Mouse (Mus musculus) ovary, adult 18-20 months (tissue): ENCODE data around the gene Gm27235.
"Not testable (repeated sequence)": the region's sequence is repeated elsewhere in the genome, so short reads cannot be mapped to it uniquely, and the experiment has no call there.

Experiments
- DNase-seq: peaks from one replicate; pipeline ENCODE4 v3.0.0; 2022; ENCODE audit warnings: low spot score, mixed read lengths

Gene Gm27235

DNA sequence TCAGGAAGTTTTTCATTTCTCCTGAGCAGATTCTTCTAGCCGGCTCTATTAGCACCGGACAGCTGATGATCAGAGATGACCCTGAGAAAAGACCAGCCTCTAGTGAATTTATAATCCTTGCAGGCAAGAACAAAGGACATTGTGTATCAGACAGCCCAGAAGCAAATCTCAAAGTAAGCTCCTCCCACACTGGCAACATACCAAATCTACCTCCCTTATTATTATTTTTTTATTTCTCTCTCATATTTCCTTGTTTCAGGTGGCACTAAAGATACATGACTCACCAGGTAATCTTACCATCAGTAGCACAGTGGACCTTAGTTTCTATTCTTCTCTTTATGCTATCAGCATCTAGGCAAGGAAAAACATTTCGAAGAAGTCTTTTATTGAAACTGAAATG is at the start of gene Gm27235, which contains the start of gene D730048I06Rik:
Gene Gm27235, minus strand, starts transcription at position 101 of the 400 bp plus-strand sequence.
Gene D730048I06Rik, minus strand, starts transcription at position 112 of the 400 bp plus-strand sequence.
- no peak for DNase-seq

GRCm38 (mm10) chr9:35817881-35818280 is 28.0 kb upstream of the Gm27235 start:
- not testable (repeated sequence) for DNase-seq

GRCm38 (mm10) chr9:35798146-35798545 is 8.2 kb upstream of the Gm27235 start:
- DNase-seq = no peak

GRCm38 (mm10) chr9:35778009-35778408 is 11.9 kb downstream of the Gm27235 start, which contains the start of gene Gm17727:
Gm17727 (minus strand) TSS chr9:35778109.
- no peak for DNase-seq

DNA sequence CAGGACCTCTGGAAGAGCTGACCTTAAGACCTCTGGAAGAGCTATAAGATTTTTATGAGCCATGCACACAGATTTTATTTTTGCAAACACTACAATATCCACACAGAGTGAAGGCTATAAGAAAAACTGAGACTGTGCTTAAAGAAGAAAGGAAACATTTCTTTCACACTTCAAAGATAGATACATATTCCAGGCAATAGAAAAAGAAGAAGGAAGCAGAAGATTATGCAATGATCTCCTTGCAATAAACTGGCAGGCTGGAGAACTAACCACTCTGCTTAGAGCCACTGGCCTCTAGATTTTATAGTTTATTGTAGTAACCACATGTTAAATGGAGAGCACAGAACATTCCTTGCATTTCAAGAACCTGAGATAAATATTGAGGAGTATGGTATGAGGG is 33.1 kb downstream of the Gm27235 start:
- no peak for DNase-seq

DNA sequence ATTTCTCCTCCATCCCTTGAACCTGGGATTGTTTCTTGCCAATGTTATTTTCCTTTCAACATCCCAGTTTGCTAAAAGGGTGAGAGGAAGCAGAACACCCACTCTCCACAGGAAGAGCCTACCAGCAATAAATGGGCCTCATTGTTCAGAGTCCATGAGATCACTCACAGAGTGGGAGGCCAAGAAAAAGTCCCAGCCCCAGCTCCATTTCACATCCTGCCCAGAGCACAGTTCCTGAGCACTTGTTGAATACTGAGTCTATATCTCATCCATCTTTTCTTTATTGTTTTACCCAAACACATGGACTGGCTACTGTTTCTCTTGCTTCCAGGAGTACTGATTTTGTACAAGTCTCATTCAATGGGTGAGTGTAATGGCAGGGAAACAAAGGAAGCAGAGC is 49.2 kb downstream of the Gm27235 start, which contains the start of gene Gm17677:
Gene Gm17677, plus strand, starts transcription at position 301 of the 400 bp plus-strand sequence.
- DNase-seq = no peak
